Mouse (Mus musculus): ENCODE results near the gene Atrnl1. TPM values are rescaled to one million over a fixed set of nuclear protein-coding genes. Genes with fewer than 3 reads are reported as not detected.

Gene Atrnl1
- polyA plus RNA-seq, 1 experiment, result 5.6 TPM

- Histone ChIP-seq H3K27me3 (ENCODE audit: control insufficient read depth, insufficient read depth, low read length) (no peaks in the 10 kb centered on the region), H3K27ac (ENCODE audit: insufficient read depth, low read length) (no peak overlapping the region), H3K4me3 (ENCODE audit: extremely low read depth, insufficient read depth, insufficient read length) (no peak overlapping the region), H3K4me1 (ENCODE audit: control insufficient read depth, insufficient read depth, insufficient read length) (no peaks in the 10 kb centered on the region), H3K36me3 (ENCODE audit: control insufficient read depth, insufficient read depth, low read length) (no peaks in the 10 kb centered on the region)
- DNase-seq (ENCODE audit: low read depth in 1 of 2, low spot score in 2 of 2), result no peak
- TF ChIP-seq CTCF (IDR thresholded peaks at IDR 0.05; ENCODE audit: extremely low read depth, insufficient read depth, insufficient read length, insufficient replicate concordance) (no peak), POLR2A (IDR thresholded peaks at IDR 0.05; ENCODE audit: low read depth, low read length) (no peak)
- WGBS, result 88% methylated on average over 13 of the region's 13 CpGs
Observed at GRCm38 (mm10) chr19:57825271-57826207, 214.7 kb downstream of the Atrnl1 start.

- 90% methylated on average over 7 of the region's 7 CpGs for WGBS
- no peak overlapping the region for H3K27ac ChIP-seq (ENCODE audit: insufficient read depth, low read length)
- no peak for TF ChIP-seq CTCF (IDR thresholded peaks at IDR 0.05; ENCODE audit: extremely low read depth, insufficient read depth, insufficient read length, insufficient replicate concordance)
- TF ChIP-seq POLR2A (IDR thresholded peaks at IDR 0.05; ENCODE audit: low read depth, low read length), result no peak
Observed at GRCm38 (mm10) chr19:57833083-57833482, 222.2 kb downstream of the Atrnl1 start.

GRCm38 (mm10) chr19:57837882-57838281, 227.0 kb downstream of the Atrnl1 start:
- no peak for DNase-seq (ENCODE audit: low read depth in 1 of 2, low spot score in 2 of 2)
- Histone ChIP-seq H3K27me3 (ENCODE audit: control insufficient read depth, insufficient read depth, low read length) (no peaks in the 10 kb centered on the region), H3K4me1 (ENCODE audit: control insufficient read depth, insufficient read depth, insufficient read length) (no peaks in the 10 kb centered on the region), H3K27ac (ENCODE audit: insufficient read depth, low read length) (no peak overlapping the region), H3K4me3 (ENCODE audit: extremely low read depth, insufficient read depth, insufficient read length) (no peak overlapping the region), H3K36me3 (ENCODE audit: control insufficient read depth, insufficient read depth, low read length) (no peaks in the 10 kb centered on the region)
- 95% methylated on average over 6 of the region's 6 CpGs for WGBS
- TF ChIP-seq POLR2A (IDR thresholded peaks at IDR 0.05; ENCODE audit: low read depth, low read length), result no peak
- TF ChIP-seq CTCF (IDR thresholded peaks at IDR 0.05; ENCODE audit: extremely low read depth, insufficient read depth, insufficient read length, insufficient replicate concordance), result no peak

More at GRCm38 (mm10) chr19:57833083-57833482, 222.2 kb downstream of the Atrnl1 start:
- no peak for DNase-seq (ENCODE audit: low read depth in 1 of 2, low spot score in 2 of 2)
- Histone ChIP-seq H3K4me3 (ENCODE audit: extremely low read depth, insufficient read depth, insufficient read length) (no peak overlapping the region), H3K4me1 (ENCODE audit: control insufficient read depth, insufficient read depth, insufficient read length) (no peaks in the 10 kb centered on the region), H3K36me3 (ENCODE audit: control insufficient read depth, insufficient read depth, low read length) (no peaks in the 10 kb centered on the region), H3K27me3 (ENCODE audit: control insufficient read depth, insufficient read depth, low read length) (no peaks in the 10 kb centered on the region)

- Histone ChIP-seq H3K27ac (ENCODE audit: insufficient read depth, low read length) (no peak overlapping the region), H3K27me3 (ENCODE audit: control insufficient read depth, insufficient read depth, low read length) (no peaks in the 10 kb centered on the region)
Observed at GRCm38 (mm10) chr19:57838546-57838945, 227.7 kb downstream of the Atrnl1 start.

GRCm38 (mm10) chr19:57849915-57850314, 239.1 kb downstream of the Atrnl1 start:
- H3K4me1 ChIP-seq (ENCODE audit: control insufficient read depth, insufficient read depth, insufficient read length), result no peaks in the 10 kb centered on the region
- H3K4me3 ChIP-seq (ENCODE audit: extremely low read depth, insufficient read depth, insufficient read length), result no peak overlapping the region
- no peak for TF ChIP-seq POLR2A (IDR thresholded peaks at IDR 0.05; ENCODE audit: low read depth, low read length)
- WGBS, result 90% methylated on average over 6 of the region's 7 CpGs
- no peaks in the 10 kb centered on the region for H3K36me3 ChIP-seq (ENCODE audit: control insufficient read depth, insufficient read depth, low read length)
- DNase-seq (ENCODE audit: low read depth in 1 of 2, low spot score in 2 of 2), result no peak
- H3K27me3 ChIP-seq (ENCODE audit: control insufficient read depth, insufficient read depth, low read length), result no peaks in the 10 kb centered on the region
- no peak overlapping the region for H3K27ac ChIP-seq (ENCODE audit: insufficient read depth, low read length)

More at GRCm38 (mm10) chr19:57838546-57838945, 227.7 kb downstream of the Atrnl1 start:
- TF ChIP-seq POLR2A (IDR thresholded peaks at IDR 0.05; ENCODE audit: low read depth, low read length) (no peak), CTCF (IDR thresholded peaks at IDR 0.05; ENCODE audit: extremely low read depth, insufficient read depth, insufficient read length, insufficient replicate concordance) (no peak)
- WGBS, result 90% methylated on average over 9 of the region's 9 CpGs
- Histone ChIP-seq H3K4me1 (ENCODE audit: control insufficient read depth, insufficient read depth, insufficient read length) (no peaks in the 10 kb centered on the region), H3K4me3 (ENCODE audit: extremely low read depth, insufficient read depth, insufficient read length) (no peak overlapping the region), H3K36me3 (ENCODE audit: control insufficient read depth, insufficient read depth, low read length) (no peaks in the 10 kb centered on the region)
- no peak for DNase-seq (ENCODE audit: low read depth in 1 of 2, low spot score in 2 of 2)

- WGBS, result 88% methylated on average over 4 of the region's 4 CpGs
- DNase-seq (ENCODE audit: low read depth in 1 of 2, low spot score in 2 of 2), result no peak
- TF ChIP-seq POLR2A (IDR thresholded peaks at IDR 0.05; ENCODE audit: low read depth, low read length), result no peak
- TF ChIP-seq CTCF (IDR thresholded peaks at IDR 0.05; ENCODE audit: extremely low read depth, insufficient read depth, insufficient read length, insufficient replicate concordance), result no peak
- H3K4me3 ChIP-seq (ENCODE audit: extremely low read depth, insufficient read depth, insufficient read length), result no peak overlapping the region
- no peaks in the 10 kb centered on the region for H3K4me1 ChIP-seq (ENCODE audit: control insufficient read depth, insufficient read depth, insufficient read length)
- no peak overlapping the region for H3K27ac ChIP-seq (ENCODE audit: insufficient read depth, low read length)
- no peaks in the 10 kb centered on the region for H3K36me3 ChIP-seq (ENCODE audit: control insufficient read depth, insufficient read depth, low read length)
- no peaks in the 10 kb centered on the region for H3K27me3 ChIP-seq (ENCODE audit: control insufficient read depth, insufficient read depth, low read length)
Observed at GRCm38 (mm10) chr19:57868350-57868749, 257.5 kb downstream of the Atrnl1 start.

GRCm38 (mm10) chr19:57870871-57871270, 260.0 kb downstream of the Atrnl1 start:
- TF ChIP-seq CTCF (IDR thresholded peaks at IDR 0.05; ENCODE audit: extremely low read depth, insufficient read depth, insufficient read length, insufficient replicate concordance) (no peak), POLR2A (IDR thresholded peaks at IDR 0.05; ENCODE audit: low read depth, low read length) (no peak)
- H3K4me3 ChIP-seq (ENCODE audit: extremely low read depth, insufficient read depth, insufficient read length), result no peak overlapping the region
- WGBS, result 93% methylated on average over 13 of the region's 13 CpGs

More at GRCm38 (mm10) chr19:57870871-57871270, 260.0 kb downstream of the Atrnl1 start:
- Histone ChIP-seq H3K36me3 (ENCODE audit: control insufficient read depth, insufficient read depth, low read length) (no peaks in the 10 kb centered on the region), H3K27ac (ENCODE audit: insufficient read depth, low read length) (no peak overlapping the region), H3K4me1 (ENCODE audit: control insufficient read depth, insufficient read depth, insufficient read length) (no peaks in the 10 kb centered on the region), H3K27me3 (ENCODE audit: control insufficient read depth, insufficient read depth, low read length) (no peaks in the 10 kb centered on the region)
- DNase-seq (ENCODE audit: low read depth in 1 of 2, low spot score in 2 of 2), result no peak
